Mouse (Mus musculus) lung, postnatal 14 days (tissue): Measurements from ENCODE around the gene Grik2.
"Not testable (repeated sequence)": the region's sequence is repeated elsewhere in the genome, so short reads cannot be mapped to it uniquely, and the experiment has no call there.

ENCODE experiments used
- DNase-seq: peaks from one replicate; pipeline ENCODE4 v3.0.0; 2021

Gene Grik2

DNA sequence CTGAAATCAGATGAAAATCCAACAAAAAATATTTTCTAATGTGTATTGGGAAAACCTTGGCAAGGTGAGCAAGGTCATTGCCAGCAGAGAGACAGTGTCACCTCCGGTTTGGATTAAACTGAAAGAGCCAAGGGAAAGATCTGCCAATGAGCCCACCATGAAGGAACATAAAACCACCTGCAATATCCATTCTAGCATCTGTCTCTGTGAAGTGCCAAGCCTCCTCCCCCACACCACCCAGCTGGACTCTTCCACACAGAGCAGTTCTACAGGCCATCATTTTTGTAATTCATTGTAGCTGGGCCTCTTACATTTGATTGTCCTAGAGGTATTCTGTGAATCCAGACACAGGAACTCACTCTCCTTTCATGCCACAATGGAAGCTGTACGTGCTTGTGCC is 148.7 kb downstream of the Grik2 start:
- no peak for DNase-seq

DNA sequence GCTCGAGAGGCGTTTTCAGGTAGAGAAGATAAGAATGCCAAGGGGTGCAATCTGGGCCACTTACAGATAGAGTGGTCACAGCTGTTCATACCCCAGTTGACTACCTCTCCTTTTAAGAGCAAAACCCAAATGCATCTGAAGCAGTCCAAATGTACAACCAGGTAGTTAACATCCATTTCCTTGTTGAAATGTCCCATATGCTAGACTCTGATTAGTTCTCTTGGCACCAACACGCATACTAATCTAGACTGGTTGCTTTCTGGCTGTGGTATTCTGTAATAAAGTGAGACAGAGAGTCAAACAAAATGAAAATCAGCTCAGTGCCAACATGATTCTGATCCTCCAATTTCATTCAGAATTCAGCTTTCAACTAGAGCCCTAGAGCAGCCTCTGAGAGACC is 164.6 kb downstream of the Grik2 start:
- no peak for DNase-seq

- DNase-seq = no peak
Measured at GRCm38 (mm10) chr10:49597652-49598051, 190.9 kb downstream of the Grik2 start.

GRCm38 (mm10) chr10:49573514-49573913 is 215.1 kb downstream of the Grik2 start:
- no peak for DNase-seq

DNA sequence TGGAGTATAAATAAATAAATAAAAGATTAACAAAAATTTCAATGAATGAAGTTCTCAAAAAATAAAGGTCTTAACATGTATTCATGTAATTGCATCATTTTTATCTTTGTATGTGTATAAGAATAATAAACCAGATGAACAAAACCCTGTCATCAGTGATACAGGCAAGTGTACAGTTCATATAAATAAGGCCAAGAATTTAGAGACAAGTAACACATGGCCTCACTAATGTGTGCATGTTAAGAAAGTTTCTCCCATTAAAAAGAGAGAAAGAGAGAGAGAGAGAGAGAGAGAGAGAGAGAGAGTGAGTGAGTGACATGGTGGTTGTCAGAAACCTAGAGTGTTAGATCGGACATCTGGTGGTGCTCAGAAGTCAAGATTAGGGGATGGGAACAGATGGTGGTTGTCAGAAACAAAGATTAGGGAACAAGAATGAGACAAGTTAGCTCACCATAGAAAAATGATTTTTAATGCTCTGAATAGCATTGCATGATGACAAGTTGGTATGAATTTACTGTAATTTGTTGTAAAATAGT is 228.6 kb downstream of the Grik2 start:
- DNase-seq = no peak

- DNase-seq = no peak
Measured at GRCm38 (mm10) chr10:49542249-49542648, 246.3 kb downstream of the Grik2 start.

DNA sequence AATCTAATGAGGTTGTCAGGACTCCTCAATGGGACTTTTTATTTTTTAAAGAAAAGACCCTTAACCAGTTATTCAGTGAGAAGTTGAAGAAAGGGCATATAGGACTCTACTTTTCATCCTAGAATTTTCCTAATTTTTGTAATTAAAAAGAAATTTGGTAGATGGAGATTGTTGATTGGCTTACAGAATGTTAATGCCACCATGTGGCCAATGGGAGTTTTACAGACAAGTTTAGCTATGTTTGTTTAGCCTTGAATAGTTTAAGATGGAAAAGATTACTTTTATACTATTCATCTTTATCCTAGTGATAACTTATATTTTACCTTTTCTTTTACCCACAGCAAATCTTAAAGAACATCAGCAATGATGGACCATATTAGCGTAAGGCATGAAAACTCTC is 268.8 kb downstream of the Grik2 start:
- no peak for DNase-seq

- no peak for DNase-seq
Measured at GRCm38 (mm10) chr10:49500628-49501027, 287.9 kb downstream of the Grik2 start.

- DNase-seq = no peak
Measured at GRCm38 (mm10) chr10:49497302-49497701, 291.3 kb downstream of the Grik2 start.

- no peak for DNase-seq
Measured at GRCm38 (mm10) chr10:49481439-49481838, 307.1 kb downstream of the Grik2 start.

GRCm38 (mm10) chr10:49480085-49480749 is 308.3 kb downstream of the Grik2 start:
- DNase-seq = no peak

DNA sequence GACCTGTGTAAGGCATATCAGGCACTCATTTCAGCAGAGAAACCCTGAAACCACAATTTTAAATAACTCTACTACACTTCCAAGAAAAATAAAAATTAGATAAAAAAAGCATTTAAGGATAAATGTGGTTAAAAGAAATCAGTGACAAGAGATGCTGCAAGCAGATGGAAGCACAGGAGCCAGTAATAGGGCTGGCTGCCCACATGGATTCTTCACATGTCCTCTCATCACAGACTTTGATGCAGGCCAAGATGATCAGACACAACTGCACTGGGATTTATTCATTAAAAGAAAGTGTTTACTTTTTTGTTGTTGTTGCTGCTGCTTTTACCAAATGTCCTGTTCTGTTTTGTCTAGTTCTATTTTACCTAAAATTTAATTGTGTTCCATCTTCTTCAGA is 315.0 kb downstream of the Grik2 start:
- no peak for DNase-seq

GRCm38 (mm10) chr10:49456791-49457190 is 331.8 kb downstream of the Grik2 start:
- no peak for DNase-seq

- no peak for DNase-seq
Measured at GRCm38 (mm10) chr10:49453535-49453934, 335.0 kb downstream of the Grik2 start.

DNA sequence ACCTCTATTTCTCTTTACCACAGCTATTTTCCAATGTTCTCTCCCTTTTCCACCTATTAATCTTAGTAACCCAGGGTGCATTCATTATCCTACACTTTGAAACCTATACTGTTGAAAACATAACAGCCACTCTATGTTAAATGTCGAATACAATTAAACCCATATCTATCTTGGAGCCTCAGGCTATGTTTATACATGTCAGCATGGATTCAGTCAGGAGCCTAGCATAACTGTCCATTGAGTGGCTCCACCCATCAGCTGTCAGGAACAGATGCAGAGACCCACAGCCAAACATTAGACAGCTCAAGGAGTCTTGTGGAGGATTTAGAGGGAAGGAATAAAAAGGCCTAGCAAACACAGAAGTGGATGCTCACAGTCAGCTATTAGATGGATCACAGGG is 347.2 kb downstream of the Grik2 start:
- DNase-seq = no peak

GRCm38 (mm10) chr10:49437057-49437456 is 351.5 kb downstream of the Grik2 start:
- no peak for DNase-seq

DNA sequence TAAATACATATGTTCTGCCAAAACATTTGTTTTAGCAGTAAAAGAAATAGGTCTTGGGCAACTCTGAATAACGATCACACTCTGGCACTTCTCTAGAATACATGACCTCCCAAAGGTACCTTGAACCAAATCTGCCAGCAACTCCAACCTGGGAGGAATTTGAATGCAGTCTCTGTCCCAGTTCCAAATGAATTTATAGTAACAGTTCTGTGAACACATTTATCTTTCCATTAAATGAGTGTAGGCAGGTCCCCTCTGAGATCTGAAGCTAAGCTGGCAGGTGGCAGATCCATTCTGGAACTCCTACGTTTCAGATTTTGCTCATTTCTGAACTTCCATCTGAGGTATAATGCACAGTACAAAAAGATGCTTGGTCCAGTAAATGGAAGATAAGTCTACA is 352.3 kb downstream of the Grik2 start:
- DNase-seq = no peak

DNA sequence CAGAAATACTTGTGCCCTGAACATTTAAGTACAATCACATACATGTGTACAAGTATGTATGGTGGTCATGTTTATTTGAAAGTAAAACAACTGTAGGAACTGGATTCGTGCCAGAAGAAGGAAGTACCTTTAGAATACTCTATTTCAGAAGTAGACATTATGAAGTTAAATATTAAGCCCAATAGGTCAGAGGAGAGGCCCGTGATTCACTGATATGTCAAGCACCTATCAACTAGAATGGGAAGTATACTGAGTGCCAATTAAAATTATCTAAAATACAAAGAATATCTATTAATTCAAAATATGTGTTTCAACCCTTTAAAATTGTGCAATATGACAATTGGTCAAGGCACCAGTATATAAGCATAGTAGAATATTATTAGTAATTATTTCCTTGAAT is 355.7 kb downstream of the Grik2 start:
- DNase-seq = no peak

- not testable (repeated sequence) for DNase-seq
Measured at GRCm38 (mm10) chr10:49417206-49417605, 371.4 kb downstream of the Grik2 start.

- DNase-seq = no peak
Measured at GRCm38 (mm10) chr10:49382996-49383395, 405.6 kb downstream of the Grik2 start.

- DNase-seq = no peak
Measured at GRCm38 (mm10) chr10:49381852-49382251, 406.7 kb downstream of the Grik2 start.

DNA sequence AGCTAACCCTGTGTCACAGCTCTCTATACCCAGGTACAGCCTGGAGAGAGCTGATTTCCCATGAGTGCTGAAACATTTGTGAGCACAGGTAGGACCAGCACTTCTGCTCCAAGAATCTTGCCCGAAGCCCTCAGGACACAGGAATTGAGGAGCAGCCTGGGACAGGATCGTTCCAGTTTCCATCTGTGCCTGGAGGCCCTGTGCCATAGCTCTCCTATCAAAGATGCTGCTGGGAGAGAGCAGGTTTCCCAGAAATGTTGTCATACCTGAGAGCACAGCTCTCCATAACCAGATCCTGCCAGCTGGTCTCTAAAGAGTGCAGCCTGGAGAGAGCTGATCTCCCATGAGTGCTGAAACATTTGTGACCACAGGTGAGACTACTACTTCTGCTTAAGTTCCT is 420.0 kb downstream of the Grik2 start:
- DNase-seq = no peak

GRCm38 (mm10) chr10:49365262-49365661 is 423.3 kb downstream of the Grik2 start:
- no peak for DNase-seq

DNA sequence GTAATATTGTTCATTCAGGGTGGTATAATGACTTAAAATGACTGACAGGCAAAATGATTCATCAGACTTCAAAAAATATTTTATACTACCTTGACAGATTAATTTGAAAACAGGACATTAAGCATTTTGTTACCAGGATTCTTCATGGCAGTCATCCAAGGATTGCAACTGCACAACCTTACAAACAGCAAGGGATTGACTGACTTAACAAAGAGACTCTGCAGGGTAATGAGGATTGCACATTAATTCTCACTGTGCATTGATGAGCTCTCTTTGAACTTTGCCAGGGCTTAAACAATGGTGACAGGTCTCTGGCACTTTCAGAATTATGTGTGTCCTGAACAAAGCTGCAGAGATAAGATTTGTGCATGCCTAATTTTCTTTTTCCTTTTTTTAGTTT is 466.2 kb downstream of the Grik2 start:
- DNase-seq = no peak

GRCm38 (mm10) chr10:49319880-49320279 is 468.7 kb downstream of the Grik2 start:
- DNase-seq = no peak
